Mouse (Mus musculus) liver, adult 2 months (tissue): ENCODE results near the gene Stk35. TPM values are rescaled to one million over a fixed set of nuclear protein-coding genes. Genes with fewer than 3 reads are reported as not detected.

Experiments used
- DNase-seq: peaks from one replicate; pipeline ENCODE4 v3.0.0-alpha.2; 2011; ENCODE audit warnings: low read depth, low spot score; ENCODE audit errors: extremely low read depth
- H3K27ac ChIP-seq: fragments of 200-500 bp; replicated peaks from 2 replicates; pipeline ENCODE4 v1.5.1; 2012; ENCODE audit warnings: low read depth, mild to moderate bottlenecking, control low read depth, inconsistent platforms, low read length; ENCODE audit not compliant: insufficient read depth
- H3K27me3 ChIP-seq: fragments of 200-500 bp; 2 replicates; pipeline ENCODE4 v1.6.1; 2012; ENCODE audit warnings: mild to moderate bottlenecking, moderate library complexity, low read length, inconsistent platforms; ENCODE audit not compliant: control insufficient read depth, insufficient read depth
- H3K36me3 ChIP-seq: fragments of 200-500 bp; 2 replicates; pipeline ENCODE4 v1.6.1; 2012; ENCODE audit warnings: low read length, inconsistent platforms; ENCODE audit not compliant: control insufficient read depth, insufficient read depth
- H3K4me1 ChIP-seq: fragments of 200-500 bp; 2 replicates; pipeline ENCODE4 v1.6.1; 2011; ENCODE audit warnings: low read length; ENCODE audit not compliant: control insufficient read depth, insufficient read depth
- H3K4me3 ChIP-seq: fragments of 200-500 bp; 2 replicates; pipeline ENCODE4 v1.5.1; 2011; ENCODE audit warnings: low read depth, mild to moderate bottlenecking, control low read depth, low read length, moderate library complexity; ENCODE audit not compliant: insufficient read depth
- H3K79me2 ChIP-seq: fragments of 200-500 bp; 2 replicates; pipeline ENCODE4 v1.6.1; 2012; ENCODE audit warnings: inconsistent platforms, mild to moderate bottlenecking, low read length, moderate library complexity; ENCODE audit not compliant: control insufficient read depth, insufficient read depth
- H3K9ac ChIP-seq: fragments of 200-500 bp; 2 replicates; pipeline ENCODE4 v1.6.1; 2012; ENCODE audit warnings: low read depth, mild to moderate bottlenecking, control low read depth, inconsistent platforms, low read length
- CTCF ChIP-seq: fragments of 200-500 bp; IDR thresholded peaks from 2 replicates; pipeline ENCODE4 v1.5.1; 2011; ENCODE audit warnings: low read depth, low read length, control low read depth
- POLR2A ChIP-seq: fragments of 200-500 bp; IDR thresholded peaks from 2 replicates; pipeline ENCODE4 v1.6.1; 2011; ENCODE audit warnings: low read length, control low read depth; ENCODE audit not compliant: insufficient read depth; ENCODE audit errors: extremely low read depth
- WGBS: fragments of 180-500 bp; shearing (Covaris S2); methylation state at CpG from one replicate; pipeline ENCODE4 v1.1.7; 2018; 5-methylcytosine and 5-hydroxymethylcytosine counted together
- polyA plus RNA-seq: library from polyadenylated mRNA; depleted of rRNA; stranded (reverse); fragments of >200 nt; gene quantifications from 2 replicates; pipeline ENCODE4 v1.2.3, GENCODE M21; 2012
- total RNA-seq: library from RNA; depleted of rRNA; stranded (reverse); fragments of >200 nt; gene quantifications from 2 replicates; pipeline ENCODE4 v1.2.3, GENCODE M21; 2014

Stk35 gene
- total and polyA plus RNA-seq, 2 experiments = 8.5 to 8.6 TPM

- peak; percentile 84 for DNase-seq
- no peak for TF ChIP-seq POLR2A
- TF ChIP-seq CTCF = no peak
- H3K27ac ChIP-seq = peak overlapping the region; percentile 47
- H3K4me3 ChIP-seq = no peak overlapping the region
- no peak overlapping the region for H3K9ac ChIP-seq
- H3K79me2 ChIP-seq = peaks cover 44% of the 10 kb centered on the region
- H3K4me1 ChIP-seq = peaks cover 16% of the 10 kb centered on the region
- peaks cover 13% of the 10 kb centered on the region; the same call in 1 of the 2 replicates for H3K36me3 ChIP-seq
- H3K27me3 ChIP-seq = no peaks in the 10 kb centered on the region
- 16% methylated on average over 5 of the region's 5 CpGs for WGBS
These were observed 17.4 kb downstream of the Stk35 start for GRCm38 (mm10) chr2:129817603-129818257.

- Histone ChIP-seq H3K9ac (no peak overlapping the region), H3K36me3 (peaks cover 14% of the 10 kb centered on the region; the same call in 1 of the 2 replicates), H3K27me3 (no peaks in the 10 kb centered on the region), H3K79me2 (peaks cover 41% of the 10 kb centered on the region), H3K4me3 (no peak overlapping the region), H3K27ac (no peak overlapping the region), H3K4me1 (peaks cover 16% of the 10 kb centered on the region)
- WGBS = 76% methylated on average over 2 of the region's 2 CpGs
- TF ChIP-seq POLR2A (no peak), CTCF (no peak)
- DNase-seq = no peak
These were observed 18.6 kb downstream of the Stk35 start for GRCm38 (mm10) chr2:129818868-129819267.

- H3K4me1 ChIP-seq = peaks cover 14% of the 10 kb centered on the region
- H3K27ac ChIP-seq = no peak overlapping the region
- H3K4me3 ChIP-seq = no peak overlapping the region
- H3K9ac ChIP-seq = no peak overlapping the region
- H3K36me3 ChIP-seq = peaks cover 12% of the 10 kb centered on the region; the same call in 1 of the 2 replicates
- no peaks in the 10 kb centered on the region for H3K27me3 ChIP-seq
- 79% methylated on average over 2 of the region's 2 CpGs for WGBS
- peaks cover 40% of the 10 kb centered on the region; the same call in 1 of the 2 replicates for H3K79me2 ChIP-seq
- TF ChIP-seq POLR2A (no peak), CTCF (no peak)
- DNase-seq = no peak
These were observed 19.2 kb downstream of the Stk35 start for GRCm38 (mm10) chr2:129819531-129819930.

GRCm38 (mm10) chr2:129819951-129820350, 19.6 kb downstream of the Stk35 start:
- Histone ChIP-seq H3K79me2 (peaks cover 36% of the 10 kb centered on the region; the same call in 1 of the 2 replicates), H3K27me3 (no peaks in the 10 kb centered on the region), H3K27ac (no peak overlapping the region), H3K4me1 (peaks cover 14% of the 10 kb centered on the region), H3K4me3 (no peak overlapping the region), H3K9ac (no peak overlapping the region), H3K36me3 (peaks cover 12% of the 10 kb centered on the region; the same call in 1 of the 2 replicates)
- 95% methylated on average over 1 of the region's 1 CpGs for WGBS
- no peak for DNase-seq
- TF ChIP-seq CTCF (no peak), POLR2A (no peak)

GRCm38 (mm10) chr2:129821021-129821420, 20.7 kb downstream of the Stk35 start:
- DNase-seq = no peak
- TF ChIP-seq POLR2A = no peak
- TF ChIP-seq CTCF = no peak
- WGBS = 82% methylated on average over 8 of the region's 8 CpGs
- Histone ChIP-seq H3K9ac (no peak overlapping the region), H3K4me3 (no peak overlapping the region), H3K27ac (no peak overlapping the region), H3K36me3 (peaks cover 10% of the 10 kb centered on the region; the same call in 1 of the 2 replicates), H3K4me1 (peaks cover 14% of the 10 kb centered on the region), H3K27me3 (no peaks in the 10 kb centered on the region), H3K79me2 (peaks cover 28% of the 10 kb centered on the region; the same call in 1 of the 2 replicates)

- peaks cover 9% of the 10 kb centered on the region; the same call in 1 of the 2 replicates for H3K36me3 ChIP-seq
- no peak overlapping the region for H3K4me3 ChIP-seq
- H3K4me1 ChIP-seq = peaks cover 9% of the 10 kb centered on the region
- WGBS = 97% methylated on average over 5 of the region's 5 CpGs
- no peak overlapping the region for H3K9ac ChIP-seq
- no peak for DNase-seq
- peaks cover 26% of the 10 kb centered on the region; the same call in 1 of the 2 replicates for H3K79me2 ChIP-seq
- no peak for TF ChIP-seq CTCF
- TF ChIP-seq POLR2A = no peak
- no peaks in the 10 kb centered on the region for H3K27me3 ChIP-seq
- H3K27ac ChIP-seq = no peak overlapping the region
These were observed 21.3 kb downstream of the Stk35 start for GRCm38 (mm10) chr2:129821568-129821967.
